Mouse (Mus musculus): ENCODE data around the gene Gins3. TPM values are rescaled to one million over a fixed set of nuclear protein-coding genes. Genes with fewer than 3 reads are reported as not detected.
A peak's percentile ranks its signal among the peaks of the same experiment; 100 is the strongest.
"Not testable (repeated sequence)": the region's sequence is repeated elsewhere in the genome, so short reads cannot be mapped to it uniquely, and the experiment has no call there.

Gene Gins3
- total RNA-seq (2021) = 1 to 10 TPM; 1.6 to 2.2 TPM

DNA sequence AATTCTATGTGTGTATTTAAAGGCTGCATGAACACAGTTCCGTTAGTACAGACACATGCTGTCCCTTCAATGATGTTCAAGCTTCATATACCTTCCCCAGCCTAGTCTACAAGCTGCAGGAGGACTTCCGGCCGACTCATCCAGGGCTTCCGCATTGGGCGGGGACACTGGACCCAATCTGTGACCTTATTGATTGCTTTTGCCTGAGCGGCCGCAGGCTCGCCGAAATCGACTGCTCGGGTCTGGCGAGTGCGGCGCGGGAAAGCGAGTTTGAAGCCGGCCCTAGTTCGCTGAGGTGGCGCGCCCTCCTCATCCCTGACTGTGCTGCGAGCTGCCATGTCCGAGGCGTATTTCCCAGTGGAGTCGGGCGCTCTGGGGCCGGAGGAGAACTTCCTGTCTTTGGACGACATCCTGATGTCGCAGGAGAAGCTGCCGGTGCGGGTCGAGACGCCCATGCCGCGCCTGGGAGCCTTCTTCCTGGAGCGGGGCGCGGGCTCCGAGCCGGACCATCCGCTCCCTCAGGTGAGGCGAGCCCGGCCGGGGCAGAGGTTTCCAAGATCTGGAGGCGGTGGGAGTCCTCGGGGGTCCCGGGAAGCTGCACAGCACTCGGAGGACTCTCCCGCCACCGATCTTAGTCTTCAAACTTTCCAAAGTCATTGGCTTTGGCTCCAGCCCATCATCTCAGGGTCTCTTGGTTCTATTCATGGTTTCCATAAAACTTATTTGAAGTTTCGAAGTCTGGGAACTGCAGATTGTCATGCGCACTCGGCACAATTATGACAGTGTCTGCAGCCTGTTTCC is at the start of gene Gins3:
Gins3 (plus strand) TSS at position 192 of the 801 bp plus-strand sequence.
- intact Hi-C loops (cut with DNase I) = loop anchor here (2.0 to 5.0 kb wide), 2 partner anchors 45 to 201 kb away; partner anchors contain the start of gene Cfap20
- DNase-seq (ENCODE audit: low spot score in 2 of 2) = peak; percentile 87 to 95

DNA sequence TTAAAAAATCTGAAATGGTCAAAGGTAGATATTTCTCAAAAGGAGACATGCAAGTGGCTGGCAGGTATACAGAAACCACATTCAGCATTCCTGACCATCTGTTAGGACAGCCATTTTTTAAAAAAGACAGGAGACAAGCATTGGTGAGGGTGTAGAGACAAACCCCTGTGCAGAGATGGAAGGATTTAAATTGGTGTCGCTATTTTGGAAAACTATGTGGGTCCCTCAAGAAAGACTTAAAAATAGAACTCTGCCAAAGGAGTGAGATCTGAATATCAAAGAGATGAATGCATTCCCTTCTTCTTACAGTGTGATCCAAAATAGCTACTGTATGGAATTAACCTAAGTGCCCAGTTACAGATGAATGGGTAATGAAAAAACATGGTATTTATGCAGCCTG is 45.9 kb upstream of the Gins3 start:
- DNase-seq (ENCODE audit: low spot score in 2 of 2) = peak in 1 of 2 experiments; percentile 86
- intact Hi-C loops (cut with DNase I) = loop anchor here (2.0 to 5.0 kb wide), 2 partner anchors 43 to 80 kb away; no protein-coding TSS in a partner anchor

DNA sequence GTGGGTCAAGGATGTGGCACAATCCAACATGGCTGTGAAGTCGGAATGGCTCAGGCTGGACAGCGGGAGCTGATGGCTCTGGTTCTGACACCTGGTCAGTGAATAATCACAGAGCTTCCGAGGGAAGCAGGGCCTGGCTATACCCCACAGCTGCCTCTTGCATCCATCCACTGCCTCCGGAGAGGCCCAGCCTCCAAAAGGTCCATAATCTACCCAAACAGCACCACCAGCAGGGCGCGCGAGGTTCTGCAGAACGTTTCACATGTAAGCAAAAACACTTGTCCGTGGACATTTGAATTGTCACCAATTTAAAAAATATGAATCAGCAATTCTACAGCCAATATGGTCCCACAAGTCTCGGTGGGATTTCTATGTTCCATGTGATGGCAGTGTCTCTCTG is 44.0 kb upstream of the Gins3 start:
- intact Hi-C loops (cut with DNase I) = loop anchor here (5.0 kb wide), 1 partner anchor 82 kb away; no protein-coding TSS in a partner anchor
- DNase-seq (ENCODE audit: low spot score in 2 of 2) = no peak

DNA sequence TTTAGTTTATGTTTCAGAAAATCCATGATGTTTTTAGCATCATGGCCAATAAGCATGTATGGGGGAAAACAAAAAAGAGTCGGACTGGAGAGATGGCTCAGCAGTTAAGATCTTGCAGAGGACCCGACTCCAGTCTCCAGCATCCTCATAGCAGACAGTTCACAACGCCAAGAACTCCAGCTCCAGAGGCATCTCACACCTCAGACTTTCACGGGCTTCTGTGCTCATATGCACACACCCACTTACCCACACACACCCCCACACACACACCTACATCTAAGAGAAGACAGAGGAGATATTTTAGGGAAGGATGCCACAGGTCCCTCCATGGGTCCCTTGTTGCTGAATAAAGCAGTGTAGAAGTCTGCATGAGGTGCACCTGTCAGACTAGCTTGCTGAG is 42.7 kb upstream of the Gins3 start:
- intact Hi-C loops (cut with DNase I) = loop anchor here (10.0 kb wide), 1 partner anchor 244 kb away; no protein-coding TSS in a partner anchor
- DNase-seq (ENCODE audit: low spot score in 2 of 2) = peak in 1 of 2 experiments; percentile 68

DNA sequence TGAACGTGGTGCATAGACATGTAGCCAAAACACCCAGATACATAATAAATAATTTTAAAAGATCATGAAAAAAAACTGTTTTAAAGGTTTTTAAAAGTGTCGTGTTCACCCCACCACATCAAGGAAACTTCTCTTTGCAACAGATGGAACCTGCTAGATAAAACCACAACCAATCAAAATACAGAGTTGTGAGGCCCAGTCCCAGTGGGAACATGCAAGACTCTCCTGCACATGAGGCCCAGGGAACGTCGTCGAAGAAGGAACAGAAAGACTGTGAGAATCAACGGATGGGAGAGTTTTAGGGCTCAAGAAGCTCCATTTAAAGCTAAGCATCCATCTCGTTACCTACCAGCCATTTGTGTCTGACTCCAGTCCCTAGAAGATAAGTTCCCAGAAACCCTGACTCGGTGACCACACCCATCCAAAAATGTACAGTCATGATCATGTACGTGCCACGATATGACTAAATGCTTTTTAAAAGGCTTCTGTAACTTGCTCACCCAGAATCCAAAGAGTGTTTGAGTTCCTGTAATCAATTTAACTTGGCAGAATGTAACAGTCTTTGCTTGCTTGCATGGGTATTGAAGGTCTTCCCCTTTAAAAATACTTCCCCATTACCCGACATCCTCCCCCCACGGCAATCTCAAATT is 41.0 kb upstream of the Gins3 start:
- no peak for DNase-seq (ENCODE audit: low spot score in 2 of 2)
- intact Hi-C loops (cut with DNase I) = loop anchor here (10.0 kb wide), 1 partner anchor 243 kb away; no protein-coding TSS in a partner anchor

DNA sequence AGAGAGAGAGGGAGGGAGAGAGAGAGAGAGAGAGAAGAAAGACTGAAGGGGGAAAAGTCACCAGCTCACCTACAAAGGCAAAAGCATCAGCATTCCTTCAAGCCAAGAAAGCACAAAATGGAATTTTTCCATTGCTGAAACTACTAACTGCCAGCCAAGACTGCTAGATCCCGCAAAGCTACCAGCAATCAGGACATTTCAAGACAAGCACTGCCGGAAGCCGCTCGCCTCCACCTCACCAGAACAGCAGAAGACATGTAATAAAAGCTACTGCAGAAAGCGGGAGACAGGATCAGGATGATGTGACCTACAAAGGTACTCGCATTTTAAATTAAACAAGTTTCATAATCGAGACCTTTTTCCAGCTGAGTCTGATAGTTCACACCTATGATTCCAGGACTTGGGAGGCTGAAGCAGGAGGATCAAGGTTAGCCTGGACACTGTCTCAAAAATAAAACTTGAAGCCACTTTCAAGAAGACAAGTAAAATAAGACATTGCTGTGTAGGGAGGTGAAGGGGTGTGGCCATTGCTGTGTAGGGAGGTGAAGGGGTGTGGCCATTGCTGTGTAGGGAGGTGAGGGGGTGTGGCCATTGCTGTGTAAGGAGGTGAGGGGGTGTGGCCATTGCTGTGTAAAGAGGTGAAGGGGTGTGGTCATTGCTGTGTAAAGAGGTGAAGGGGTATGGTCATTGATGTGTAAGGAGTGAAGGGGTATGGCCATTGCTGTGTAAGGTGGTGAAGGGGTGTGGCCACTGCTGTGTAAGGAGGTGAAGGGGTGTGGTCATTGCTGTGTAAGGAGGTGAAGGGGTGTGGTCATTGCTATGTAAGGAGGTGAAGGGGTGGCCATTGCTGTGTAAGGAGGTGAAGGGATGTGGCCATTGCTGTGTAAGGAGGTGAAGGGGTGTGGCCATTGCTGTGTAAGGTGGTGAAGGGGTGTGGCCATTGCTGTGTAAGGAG is 39.5 kb upstream of the Gins3 start:
- peak in 1 of 2 experiments; percentile 68 for DNase-seq (ENCODE audit: low spot score in 2 of 2)
- intact Hi-C loops (cut with DNase I) = loop anchor here (10.0 kb wide), 1 partner anchor 241 kb away; no protein-coding TSS in a partner anchor

DNA sequence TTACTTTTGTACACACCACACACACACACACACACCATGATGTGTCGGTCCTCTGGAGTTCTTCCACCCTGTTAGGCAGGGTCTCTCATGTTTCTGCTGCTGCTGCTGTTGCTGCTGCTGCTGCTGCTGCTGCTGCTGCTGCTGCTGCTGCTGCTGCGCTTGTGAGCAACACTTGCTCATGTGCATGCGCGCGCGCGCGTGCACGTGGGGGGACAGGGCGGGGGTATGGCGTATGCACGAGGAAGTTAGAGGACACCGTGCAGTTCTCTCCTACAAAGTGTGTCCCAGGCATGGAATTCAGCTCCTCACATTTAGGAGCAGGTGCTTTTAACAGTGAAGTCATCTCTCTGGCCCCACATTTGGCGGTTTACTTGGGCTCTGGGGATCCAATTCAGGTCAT is 38.1 kb upstream of the Gins3 start:
- intact Hi-C loops (cut with DNase I) = loop anchor here (10.0 kb wide), 1 partner anchor 240 kb away; no protein-coding TSS in a partner anchor
- no peak for DNase-seq (ENCODE audit: low spot score in 2 of 2)

DNA sequence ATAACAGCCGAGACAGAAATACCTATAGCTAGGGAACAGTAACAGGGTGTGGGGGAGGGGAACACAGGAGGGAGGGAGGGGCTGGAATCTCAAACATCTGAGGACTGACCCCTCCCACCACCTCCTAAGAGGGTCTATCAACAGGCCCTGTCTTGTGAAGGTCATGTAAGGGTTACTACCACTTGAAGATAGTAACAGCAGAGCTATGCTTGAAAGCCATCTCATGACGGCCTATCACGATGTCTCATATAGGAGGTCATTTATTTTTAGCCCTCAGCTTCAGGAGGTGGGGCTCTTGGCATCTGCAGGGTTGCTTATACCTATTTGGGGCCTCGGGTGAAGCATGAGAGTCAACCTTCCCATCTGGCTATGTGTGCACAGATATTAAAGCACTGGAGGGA is 36.4 kb upstream of the Gins3 start:
- intact Hi-C loops (cut with DNase I) = loop anchor here (10.0 kb wide), 1 partner anchor 238 kb away; no protein-coding TSS in a partner anchor
- no peak for DNase-seq (ENCODE audit: low spot score in 2 of 2)

DNA sequence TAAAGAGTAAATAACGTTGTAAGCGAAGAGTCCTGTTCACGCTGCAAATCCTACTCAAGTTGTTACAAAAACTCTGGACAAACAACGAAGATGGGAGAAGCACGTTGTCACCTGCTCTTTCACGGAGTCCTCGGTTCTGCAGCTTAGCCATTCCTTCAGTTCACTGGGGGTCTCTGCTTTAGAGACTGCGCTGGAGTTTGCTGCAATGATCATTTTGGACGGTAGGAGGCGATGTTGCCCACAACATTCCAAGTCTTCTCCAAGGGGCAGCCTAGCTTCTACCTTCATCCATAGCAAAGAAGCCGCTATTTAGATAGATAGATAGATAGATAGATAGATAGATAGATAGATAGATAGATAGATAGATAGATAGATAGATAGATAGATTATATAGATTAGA is 33.4 kb upstream of the Gins3 start:
- DNase-seq (ENCODE audit: low spot score in 2 of 2) = peak; percentile 71
- intact Hi-C loops (cut with DNase I) = loop anchor here (5.0 to 10.0 kb wide), 3 partner anchors 117 to 255 kb away; partner anchors contain the start of gene Setd6

DNA sequence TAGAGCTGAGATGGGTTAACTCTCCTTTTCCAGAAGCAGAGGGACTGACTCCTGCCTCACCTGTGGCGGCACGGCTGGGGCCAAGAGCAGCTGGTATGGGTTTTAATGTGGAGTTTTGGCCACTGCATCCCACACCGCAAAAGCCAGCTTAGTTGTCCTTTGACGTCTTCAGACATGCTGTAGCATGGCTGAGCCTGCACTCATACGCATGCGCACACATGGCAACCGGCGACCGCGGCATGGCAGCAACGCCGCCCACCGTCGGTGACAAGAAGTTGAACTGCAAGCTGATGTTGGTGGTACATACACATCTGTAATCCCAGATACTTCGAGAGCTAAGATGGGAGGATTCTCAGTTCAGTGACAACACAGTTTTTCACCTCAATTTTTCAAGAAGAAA is 31.9 kb upstream of the Gins3 start:
- DNase-seq (ENCODE audit: low spot score in 2 of 2) = no peak
- intact Hi-C loops (cut with DNase I) = loop anchor here (5.0 to 10.0 kb wide), 2 partner anchors 116 to 257 kb away; partner anchors contain the start of gene Setd6

DNA sequence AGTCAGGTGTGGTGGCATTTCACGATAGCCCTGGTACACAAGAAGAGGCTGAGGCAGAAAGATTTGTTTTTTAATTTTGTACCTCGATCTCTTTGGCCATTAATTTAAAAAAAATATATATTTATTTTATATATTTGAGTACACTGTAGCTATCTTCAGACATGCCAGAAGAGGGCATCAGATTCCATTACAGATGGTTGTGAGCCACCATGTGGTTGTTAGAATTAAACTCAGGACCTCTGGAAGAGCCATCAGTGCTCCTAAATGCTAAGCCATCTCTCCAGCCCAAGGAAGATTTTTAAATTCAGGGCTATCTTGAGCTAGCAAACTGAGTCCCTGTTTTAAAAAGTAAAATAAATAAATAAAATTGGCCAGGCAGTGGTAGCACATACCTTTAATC is 31.1 kb upstream of the Gins3 start:
- intact Hi-C loops (cut with DNase I) = loop anchor here (5.0 to 10.0 kb wide), 2 partner anchors 115 to 257 kb away; partner anchors contain the start of gene Setd6
- DNase-seq (ENCODE audit: low spot score in 2 of 2) = no peak

DNA sequence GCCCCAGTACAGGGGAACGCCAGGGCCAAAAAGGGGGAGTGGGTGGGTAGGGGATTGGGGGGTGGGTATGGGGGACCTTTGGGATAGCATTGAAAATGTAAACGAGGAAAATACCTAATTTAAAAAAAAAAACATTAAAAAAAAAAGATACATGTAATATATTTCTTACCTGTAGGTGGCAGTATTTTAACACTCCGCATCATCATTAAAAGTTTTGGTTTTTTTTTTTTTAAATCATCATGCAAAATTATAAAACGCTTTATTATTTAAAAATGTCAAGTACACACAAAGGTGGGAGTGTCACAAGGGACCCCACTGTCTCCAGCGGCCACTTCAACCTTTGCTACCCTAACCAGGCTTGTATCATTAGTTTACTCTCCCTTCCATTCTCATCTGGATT is 26.7 kb upstream of the Gins3 start:
- DNase-seq (ENCODE audit: low spot score in 2 of 2) = not testable (repeated sequence)
- intact Hi-C loops (cut with DNase I) = loop anchor here (10.0 kb wide), 1 partner anchor 262 kb away; no protein-coding TSS in a partner anchor

DNA sequence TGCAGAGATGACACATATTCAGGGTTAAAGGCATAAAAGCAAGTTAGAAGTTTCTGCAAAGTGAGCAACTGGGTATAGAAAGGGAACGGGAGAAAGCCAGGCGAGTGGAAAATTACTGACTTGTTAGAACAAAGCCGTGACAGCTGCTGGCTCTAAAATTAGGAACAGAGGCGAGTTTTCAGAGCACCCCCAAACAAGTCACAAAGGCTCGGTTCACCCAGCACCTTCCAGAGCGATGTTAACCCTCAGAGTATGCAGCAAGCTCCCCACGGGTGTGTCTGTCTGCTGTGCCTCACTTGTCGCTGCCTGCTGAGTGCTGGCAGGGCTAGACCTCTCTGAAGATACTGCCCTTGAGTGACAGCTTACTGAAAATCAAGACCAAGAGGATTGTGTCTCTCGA is 26.0 kb upstream of the Gins3 start:
- intact Hi-C loops (cut with DNase I) = loop anchor here (1.0 to 10.0 kb wide), 2 partner anchors 90 to 262 kb away; no protein-coding TSS in a partner anchor
- DNase-seq (ENCODE audit: low spot score in 2 of 2) = peak in 1 of 2 experiments; percentile 76

DNA sequence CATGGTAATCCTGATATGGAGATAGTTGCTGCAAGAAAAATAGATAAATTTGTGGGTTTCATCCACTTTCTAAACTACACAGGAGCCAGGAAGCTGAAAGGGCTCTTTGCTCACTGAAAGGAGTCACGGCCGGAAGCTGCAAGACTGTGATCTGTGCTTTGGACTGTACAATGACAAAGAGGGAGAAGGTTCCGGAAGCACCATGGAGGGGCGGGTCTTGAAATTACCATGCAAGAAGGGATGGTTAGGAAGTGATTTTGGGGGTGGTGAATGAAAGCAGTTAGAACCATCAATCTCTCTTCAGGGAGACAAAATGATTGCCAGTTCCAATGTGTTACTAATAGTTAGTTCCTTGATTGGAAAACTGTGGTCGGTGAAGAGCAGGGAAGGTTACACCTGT is 23.8 kb upstream of the Gins3 start:
- intact Hi-C loops (cut with DNase I) = loop anchor here (10.0 kb wide), 1 partner anchor 265 kb away; no protein-coding TSS in a partner anchor
- DNase-seq (ENCODE audit: low spot score in 2 of 2) = no peak

DNA sequence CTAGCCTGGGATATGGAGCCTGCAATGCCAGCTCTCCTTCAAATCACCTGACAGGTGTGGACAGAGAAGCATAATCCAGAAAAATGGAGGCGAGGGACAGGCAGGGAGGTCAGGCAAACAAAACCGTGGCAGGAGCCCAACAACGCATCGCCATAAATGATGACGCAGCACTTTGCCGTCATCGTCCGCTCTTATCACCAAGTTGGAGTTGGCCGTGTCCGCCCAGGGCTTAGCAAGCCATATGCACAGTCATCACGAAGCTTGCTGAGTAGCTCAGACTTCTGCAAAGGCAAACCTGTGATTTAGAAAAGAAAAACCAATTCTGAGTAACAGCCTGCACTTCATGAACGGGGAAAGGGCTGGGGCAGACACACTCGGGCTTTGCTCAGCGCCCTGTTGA is 22.5 kb upstream of the Gins3 start:
- no peak for DNase-seq (ENCODE audit: low spot score in 2 of 2)
- intact Hi-C loops (cut with DNase I) = no loop called here

DNA sequence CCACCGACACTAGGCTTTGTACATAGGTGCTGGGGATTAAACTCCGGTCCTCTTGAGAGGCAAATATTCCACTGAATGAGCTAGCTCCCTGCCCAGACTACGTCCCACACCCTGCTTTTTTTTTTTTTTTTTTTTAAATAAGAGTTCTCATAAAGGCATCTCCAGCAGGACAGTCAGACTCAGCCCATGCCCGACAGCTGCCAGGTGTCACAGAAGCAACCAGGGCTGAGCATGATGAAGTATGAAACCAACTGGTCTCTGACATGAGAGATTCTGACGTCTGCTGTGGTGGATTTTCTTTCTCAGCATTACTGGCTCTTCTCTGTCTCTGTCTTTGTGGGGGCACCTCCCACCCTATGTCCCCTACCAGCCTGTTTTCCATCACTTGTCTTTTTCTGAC is 21.5 kb upstream of the Gins3 start:
- no peak for DNase-seq (ENCODE audit: low spot score in 2 of 2)
- intact Hi-C loops (cut with DNase I) = no loop called here

DNA sequence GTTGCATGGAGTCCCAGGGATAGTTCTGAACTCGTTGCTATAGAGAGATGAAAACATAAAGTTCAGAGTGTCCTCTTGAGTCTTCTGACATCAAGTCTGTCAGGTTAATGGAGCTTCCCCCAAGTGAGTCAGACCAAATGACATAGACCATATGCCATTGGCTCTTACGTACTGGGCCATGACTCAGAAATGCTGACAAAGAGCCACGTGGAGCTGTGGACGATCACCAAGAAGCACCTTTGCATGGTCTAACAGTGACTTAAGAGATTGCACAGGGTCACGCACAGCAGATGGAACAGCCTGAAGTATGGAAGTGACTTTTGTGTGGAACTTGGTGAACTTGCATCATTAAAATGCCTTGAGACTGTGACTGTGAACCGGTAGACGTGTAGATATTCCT is 16.9 kb upstream of the Gins3 start:
- intact Hi-C loops (cut with DNase I) = no loop called here
- no peak for DNase-seq (ENCODE audit: low spot score in 2 of 2)

DNA sequence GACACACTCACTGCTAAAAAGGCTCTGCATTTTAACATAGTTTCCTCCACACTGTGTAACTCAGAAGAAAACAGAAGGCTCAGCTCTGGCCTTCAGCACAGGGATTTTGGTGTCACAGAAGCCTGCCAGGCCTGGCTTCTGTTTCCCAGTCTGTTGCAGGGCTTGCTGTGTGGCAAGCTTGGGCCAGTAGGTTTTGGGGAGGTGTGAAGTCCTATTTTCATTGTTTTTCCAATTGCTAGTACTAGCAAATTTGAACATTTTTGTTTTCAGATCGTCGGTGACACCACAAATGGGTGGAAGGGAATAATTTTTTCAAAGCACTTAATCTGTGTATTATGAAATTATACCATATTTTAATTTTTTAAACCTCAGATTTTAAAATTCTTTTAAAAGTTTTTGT is 13.2 kb upstream of the Gins3 start:
- intact Hi-C loops (cut with DNase I) = no loop called here
- DNase-seq (ENCODE audit: low spot score in 2 of 2) = no peak

DNA sequence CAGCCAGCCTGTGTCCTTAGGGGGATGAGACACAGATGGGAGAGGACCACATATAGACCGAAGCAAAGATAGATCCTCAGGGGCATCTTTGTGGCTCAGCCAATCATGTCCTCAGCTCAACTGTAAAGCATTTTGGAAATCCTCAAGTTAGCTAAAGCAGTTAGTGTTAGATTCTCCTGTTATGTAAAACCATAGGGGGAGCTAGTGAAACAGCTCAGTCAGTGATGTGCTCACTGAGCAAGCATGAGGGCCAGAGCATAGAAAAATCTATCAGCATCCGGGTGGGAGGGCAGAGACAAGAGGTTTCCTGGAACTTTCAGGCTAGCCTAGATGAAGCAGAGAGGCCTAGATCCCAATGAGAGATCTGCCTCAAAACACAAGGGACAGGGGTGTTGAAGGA is 8.4 kb upstream of the Gins3 start:
- intact Hi-C loops (cut with DNase I) = no loop called here
- no peak for DNase-seq (ENCODE audit: low spot score in 2 of 2)

Measured in left cerebral cortex, postnatal 25 days (tissue).